Mouse (Mus musculus): ENCODE measurements around the gene Vcp. TPM values are rescaled to one million over a fixed set of nuclear protein-coding genes. Genes with fewer than 3 reads are reported as not detected.

Gene Vcp
- polyA plus RNA-seq, 1 experiment from 2014 or later: 635 TPM

DNA sequence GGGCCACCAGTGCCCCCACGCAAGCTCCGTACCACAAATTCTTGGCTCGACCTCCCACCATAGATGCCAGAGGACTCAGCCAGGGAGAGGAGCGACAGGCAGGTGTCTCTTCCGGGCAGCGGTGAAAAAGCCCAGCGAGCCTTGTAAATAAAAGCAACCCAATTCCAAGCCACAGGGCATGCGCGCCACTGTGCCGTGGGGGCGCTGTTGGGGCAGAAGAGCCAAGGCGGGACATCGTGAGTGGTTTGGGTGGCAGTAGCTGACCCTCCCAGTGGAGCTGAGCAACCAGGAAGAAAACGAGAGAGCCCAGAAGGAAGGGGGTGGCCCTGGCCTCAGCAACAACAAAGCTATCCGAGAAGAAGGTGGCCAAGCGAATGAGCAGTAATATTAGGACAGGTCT is 20.6 kb upstream of the Vcp start:
- Histone ChIP-seq H3K4me2 (no peak overlapping the region), H3K27me3 (ENCODE audit: control insufficient read depth, insufficient read depth, low read length) (no peaks in the 10 kb centered on the region), H3K27ac (ENCODE audit: low read depth, low read length) (no peak overlapping the region), H3K9me3 (ENCODE audit: control insufficient read depth, low read length) (no peaks in the 10 kb centered on the region), H3K36me3 (ENCODE audit: control insufficient read depth, insufficient read depth, low read length) (peaks cover 18% of the 10 kb centered on the region), H3K4me3 (ENCODE audit: low read depth, low read length) (no peak overlapping the region), H3K4me1 (ENCODE audit: control insufficient read depth, insufficient read depth, low read length) (peaks cover 9% of the 10 kb centered on the region), H3K9ac (ENCODE audit: low read length) (no peak overlapping the region)
- ATAC-seq (ENCODE audit: low FRiP score) (no peak), DNase-seq (ENCODE audit: low spot score, missing footprints) (peak; percentile 44)
- WGBS: 80% methylated on average over 16 of the region's 16 CpGs

GRCm38 (mm10) chr4:43019641-43020465 is 19.5 kb upstream of the Vcp start:
- Histone ChIP-seq H3K4me2 (no peak overlapping the region), H3K27ac (ENCODE audit: low read depth, low read length) (no peak overlapping the region), H3K4me3 (ENCODE audit: low read depth, low read length) (no peak overlapping the region), H3K9ac (ENCODE audit: low read length) (no peak overlapping the region), H3K4me1 (ENCODE audit: control insufficient read depth, insufficient read depth, low read length) (peaks cover 7% of the 10 kb centered on the region), H3K36me3 (ENCODE audit: control insufficient read depth, insufficient read depth, low read length) (peaks cover 18% of the 10 kb centered on the region), H3K27me3 (ENCODE audit: control insufficient read depth, insufficient read depth, low read length) (no peaks in the 10 kb centered on the region), H3K9me3 (ENCODE audit: control insufficient read depth, low read length) (no peaks in the 10 kb centered on the region)
- peak; percentile 67 for DNase-seq (ENCODE audit: low spot score, missing footprints)
- 92% methylated on average over 23 of the region's 23 CpGs for WGBS
- no peak for ATAC-seq (ENCODE audit: low FRiP score)

- Histone ChIP-seq H3K9me3 (ENCODE audit: control insufficient read depth, low read length) (no peaks in the 10 kb centered on the region), H3K27me3 (ENCODE audit: control insufficient read depth, insufficient read depth, low read length) (no peaks in the 10 kb centered on the region), H3K4me3 (ENCODE audit: low read depth, low read length) (no peak overlapping the region), H3K27ac (ENCODE audit: low read depth, low read length) (no peak overlapping the region), H3K4me2 (no peak overlapping the region), H3K36me3 (ENCODE audit: control insufficient read depth, insufficient read depth, low read length) (peaks cover 18% of the 10 kb centered on the region), H3K4me1 (ENCODE audit: control insufficient read depth, insufficient read depth, low read length) (0 out of 2 replicates have a peak, but pooled peaks cover under 1% of the 10 kb centered on the region), H3K9ac (ENCODE audit: low read length) (no peak overlapping the region)
- DNase-seq (ENCODE audit: low spot score, missing footprints) (peak; percentile 51), ATAC-seq (ENCODE audit: low FRiP score) (no peak)
- 91% methylated on average over 10 of the region's 10 CpGs for WGBS
Measured at GRCm38 (mm10) chr4:43019176-43019575, 18.9 kb upstream of the Vcp start.

DNA sequence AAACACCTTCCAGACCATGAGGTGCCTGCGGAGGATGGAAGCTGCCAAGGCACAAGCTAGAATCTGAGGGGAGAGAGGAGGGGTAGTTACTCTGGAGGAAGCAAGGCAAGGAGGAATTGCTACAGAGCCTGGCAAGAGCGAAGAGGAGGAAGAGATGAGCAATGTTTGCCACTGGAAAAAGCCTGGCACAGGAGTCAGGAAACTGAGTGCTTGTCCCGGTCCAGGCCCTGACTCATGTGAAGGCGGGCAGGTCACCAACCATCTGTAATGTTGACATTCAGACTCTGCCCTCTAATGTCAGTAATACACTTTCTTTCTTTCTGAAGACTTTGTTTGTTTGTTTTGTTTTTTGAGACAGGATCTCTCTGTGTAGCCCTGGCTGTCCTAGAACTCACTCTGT is 17.8 kb upstream of the Vcp start:
- H3K36me3 ChIP-seq (ENCODE audit: control insufficient read depth, insufficient read depth, low read length): peaks cover 15% of the 10 kb centered on the region

GRCm38 (mm10) chr4:43012091-43012490 is 11.8 kb upstream of the Vcp start:
- 95% methylated on average over 1 of the region's 1 CpGs for WGBS
- Histone ChIP-seq H3K27me3 (ENCODE audit: control insufficient read depth, insufficient read depth, low read length) (no peaks in the 10 kb centered on the region), H3K4me2 (no peak overlapping the region), H3K4me1 (ENCODE audit: control insufficient read depth, insufficient read depth, low read length) (peaks cover 3% of the 10 kb centered on the region), H3K27ac (ENCODE audit: low read depth, low read length) (no peak overlapping the region), H3K9me3 (ENCODE audit: control insufficient read depth, low read length) (no peaks in the 10 kb centered on the region), H3K36me3 (ENCODE audit: control insufficient read depth, insufficient read depth, low read length) (no peaks in the 10 kb centered on the region), H3K9ac (ENCODE audit: low read length) (no peak overlapping the region), H3K4me3 (ENCODE audit: low read depth, low read length) (no peak overlapping the region)
- ATAC-seq (ENCODE audit: low FRiP score) (no peak), DNase-seq (ENCODE audit: low spot score, missing footprints) (peak; percentile 62)

More for the DNA sequence above, 17.8 kb upstream of the Vcp start:
- Histone ChIP-seq H3K9me3 (ENCODE audit: control insufficient read depth, low read length) (no peaks in the 10 kb centered on the region), H3K9ac (ENCODE audit: low read length) (no peak overlapping the region), H3K4me2 (no peak overlapping the region), H3K4me1 (ENCODE audit: control insufficient read depth, insufficient read depth, low read length) (no peaks in the 10 kb centered on the region), H3K4me3 (ENCODE audit: low read depth, low read length) (no peak overlapping the region), H3K27me3 (ENCODE audit: control insufficient read depth, insufficient read depth, low read length) (no peaks in the 10 kb centered on the region), H3K27ac (ENCODE audit: low read depth, low read length) (no peak overlapping the region)
- 95% methylated on average over 4 of the region's 4 CpGs for WGBS
- DNase-seq (ENCODE audit: low spot score, missing footprints) (no peak), ATAC-seq (ENCODE audit: low FRiP score) (no peak)

GRCm38 (mm10) chr4:43010161-43011038 is 10.1 kb upstream of the Vcp start, which contains the start of gene Fancg:
Gene Fancg, minus strand, starts transcription at chr4:43010506.
- Histone ChIP-seq H3K4me3 (ENCODE audit: low read depth, low read length) (peak within 1 kb of the TSS; percentile 70), H3K9me3 (ENCODE audit: control insufficient read depth, low read length) (no peaks in the 10 kb centered on the region), H3K27ac (ENCODE audit: low read depth, low read length) (peak within 1 kb of the TSS; percentile 25; the same call in 1 of the 2 replicates), H3K4me2 (peak within 1 kb of the TSS; percentile 90), H3K4me1 (ENCODE audit: control insufficient read depth, insufficient read depth, low read length) (peaks cover 3% of the 10 kb centered on the region), H3K9ac (ENCODE audit: low read length) (peak within 1 kb of the TSS; percentile 76), H3K36me3 (ENCODE audit: control insufficient read depth, insufficient read depth, low read length) (no peaks in the 10 kb centered on the region), H3K27me3 (ENCODE audit: control insufficient read depth, insufficient read depth, low read length) (no peaks in the 10 kb centered on the region)
- WGBS: under 1% methylated on average over 37 of the region's 37 CpGs
- DNase-seq (ENCODE audit: low spot score, missing footprints) (peak; percentile 98), ATAC-seq (ENCODE audit: low FRiP score) (peak; percentile 94)

- Histone ChIP-seq H3K4me2 (no peak overlapping the region), H3K4me1 (ENCODE audit: control insufficient read depth, insufficient read depth, low read length) (peaks cover 3% of the 10 kb centered on the region), H3K9ac (ENCODE audit: low read length) (no peak overlapping the region), H3K27me3 (ENCODE audit: control insufficient read depth, insufficient read depth, low read length) (no peaks in the 10 kb centered on the region), H3K27ac (ENCODE audit: low read depth, low read length) (no peak overlapping the region), H3K4me3 (ENCODE audit: low read depth, low read length) (no peak overlapping the region), H3K9me3 (ENCODE audit: control insufficient read depth, low read length) (no peaks in the 10 kb centered on the region), H3K36me3 (ENCODE audit: control insufficient read depth, insufficient read depth, low read length) (no peaks in the 10 kb centered on the region)
- ATAC-seq (ENCODE audit: low FRiP score): no peak
- 51% methylated on average over 2 of the region's 2 CpGs for WGBS
- peak; percentile 83 for DNase-seq (ENCODE audit: low spot score, missing footprints)
Measured at GRCm38 (mm10) chr4:43005765-43006164, 5.5 kb upstream of the Vcp start.

- no peak for ATAC-seq (ENCODE audit: low FRiP score)
- H3K36me3 ChIP-seq (ENCODE audit: control insufficient read depth, insufficient read depth, low read length): no peaks in the 10 kb centered on the region
- WGBS: 96% methylated on average over 3 of the region's 3 CpGs
Measured at GRCm38 (mm10) chr4:43004951-43005350, 4.6 kb upstream of the Vcp start.

More at GRCm38 (mm10) chr4:43004951-43005350, 4.6 kb upstream of the Vcp start:
- no peaks in the 10 kb centered on the region for H3K9me3 ChIP-seq (ENCODE audit: control insufficient read depth, low read length)
- H3K4me1 ChIP-seq (ENCODE audit: control insufficient read depth, insufficient read depth, low read length): peaks cover 3% of the 10 kb centered on the region
- H3K4me2 ChIP-seq: no peak overlapping the region
- H3K9ac ChIP-seq (ENCODE audit: low read length): no peak overlapping the region
- H3K27me3 ChIP-seq (ENCODE audit: control insufficient read depth, insufficient read depth, low read length): no peaks in the 10 kb centered on the region
- H3K27ac ChIP-seq (ENCODE audit: low read depth, low read length): no peak overlapping the region
- H3K4me3 ChIP-seq (ENCODE audit: low read depth, low read length): no peak overlapping the region
- no peak for DNase-seq (ENCODE audit: low spot score, missing footprints)

Measured in midbrain, embryonic 11.5 days (tissue).